Mouse (Mus musculus) T-helper 1 cell (primary cell): ENCODE measurements at regions not wholly inside any gene's neighbourhood (a gene's known extent, or its start where the extent isn't known, plus 50 kb on each side); places are given as distances from the start of the nearest gene placed in this dataset.

Source experiments
- in situ Hi-C: fragments of 300-600 bp; cut with MboI, MseI; formaldehyde crosslinking; loops from one replicate; pipeline ENCODE4 v1.15.1; 2025; ENCODE audit warnings: high pct_unique_total_duplicates

- in situ Hi-C loops: no loop called here
Measured at GRCm38 (mm10) chr2:21267149-21267761, 61.7 kb downstream of the Thnsl1 start.

DNA sequence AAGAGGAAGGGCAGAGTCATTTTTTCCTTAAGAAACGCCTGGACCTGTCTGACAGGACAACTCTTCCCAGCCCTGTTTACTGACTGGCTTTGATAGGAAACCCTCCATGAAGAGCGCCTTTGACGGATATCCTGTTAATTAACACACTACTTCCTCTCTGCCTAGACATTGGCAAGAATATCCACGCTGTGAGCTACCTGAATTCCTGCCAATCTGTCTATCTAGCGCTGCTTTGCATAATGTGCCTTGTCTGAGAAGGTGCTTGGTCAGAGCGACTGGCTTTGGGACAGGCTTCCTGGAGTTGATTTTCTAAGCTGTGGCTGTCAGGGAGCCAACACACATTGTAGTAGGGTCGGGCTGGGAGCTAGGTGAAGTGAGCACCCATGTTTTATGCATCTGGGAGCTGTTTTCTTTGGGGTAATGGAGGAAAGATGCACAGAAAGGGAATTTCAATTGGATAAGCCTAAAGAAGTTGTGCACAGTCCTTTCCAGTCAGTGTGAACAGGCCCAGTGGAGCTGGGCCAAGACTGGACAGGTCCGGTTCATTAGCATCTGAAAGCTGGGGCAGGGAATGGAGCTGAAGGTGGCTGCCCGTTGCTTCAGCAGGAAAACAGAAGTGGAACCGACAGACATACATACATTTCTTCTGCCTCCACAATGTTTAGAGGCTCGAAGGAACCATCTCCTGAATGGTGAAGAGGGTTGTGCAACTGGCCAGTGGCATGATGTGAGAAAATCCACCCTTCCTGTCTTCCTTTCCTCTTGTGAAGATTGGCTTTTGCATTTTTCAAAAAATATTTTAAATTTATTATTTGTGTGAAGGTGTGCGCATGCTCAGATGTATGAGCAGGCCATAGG, 64.7 kb downstream of the Thnsl1 start:
- in situ Hi-C loops: no loop called here

GRCm38 (mm10) chr2:21273416-21273815, 67.9 kb downstream of the Thnsl1 start:
- in situ Hi-C loops: no loop called here

DNA sequence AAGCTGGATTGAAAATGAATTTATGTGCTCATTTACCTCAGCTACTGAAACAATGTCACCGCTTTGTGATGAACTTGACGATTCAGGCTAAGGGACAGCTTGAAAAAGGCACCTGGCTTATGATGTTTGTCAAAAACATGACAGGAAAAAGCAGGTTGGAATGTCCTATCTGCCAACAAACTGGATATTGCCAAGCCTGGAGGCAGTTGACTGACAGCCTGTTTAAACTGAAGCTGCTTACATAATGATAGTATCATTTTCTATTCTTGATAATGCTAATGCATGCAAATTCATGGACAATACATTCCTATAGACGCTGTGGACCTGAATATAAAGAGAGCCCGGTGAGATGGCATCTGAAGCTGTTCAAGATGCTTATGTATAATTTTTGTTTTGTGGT, 69.8 kb downstream of the Thnsl1 start:
- in situ Hi-C loops: loop anchor here (5.0 kb wide), 1 partner anchor 632 kb away; no protein-coding TSS in a partner anchor

GRCm38 (mm10) chr2:21280794-21281420, 75.4 kb downstream of the Thnsl1 start:
- in situ Hi-C loops: no loop called here

- in situ Hi-C loops: no loop called here
Measured at GRCm38 (mm10) chr2:21282505-21283200, 77.1 kb downstream of the Thnsl1 start.

- in situ Hi-C loops: no loop called here
Measured at GRCm38 (mm10) chr2:21284881-21285280, 79.4 kb downstream of the Thnsl1 start.

- in situ Hi-C loops: no loop called here
Measured at GRCm38 (mm10) chr2:21287786-21288185, 79.6 kb upstream of the Gpr158 start.

DNA sequence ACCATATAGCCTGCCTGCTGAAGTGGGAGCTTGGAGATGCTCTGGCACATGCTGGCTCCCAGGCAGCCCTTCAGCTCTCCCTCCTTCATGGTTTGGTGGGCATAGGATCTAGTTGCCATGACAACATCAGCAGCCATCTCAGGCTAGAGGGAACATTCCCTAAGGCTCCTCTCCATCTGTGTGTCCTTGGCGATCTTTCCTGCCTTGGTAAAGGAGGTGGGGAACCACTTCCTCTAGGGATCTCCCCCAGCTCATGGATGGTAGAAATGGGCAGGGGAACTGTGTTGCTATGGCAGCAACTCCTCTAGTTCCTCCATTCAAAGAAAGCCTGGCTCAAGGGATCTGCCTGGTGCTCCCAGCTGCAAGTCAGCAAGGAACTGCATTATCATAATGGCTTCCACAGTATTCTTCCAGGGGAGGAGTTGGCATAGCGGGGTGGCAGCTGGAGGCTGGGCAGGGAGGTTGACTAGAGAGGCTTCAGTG, 74.6 kb upstream of the Gpr158 start:
- in situ Hi-C loops: no loop called here

GRCm38 (mm10) chr2:21294002-21294401, 73.3 kb upstream of the Gpr158 start:
- in situ Hi-C loops: no loop called here

GRCm38 (mm10) chr2:21299681-21300080, 67.7 kb upstream of the Gpr158 start:
- in situ Hi-C loops: no loop called here
